Mouse (Mus musculus): Measurements from ENCODE around the gene Lrrc20.
"Not testable (repeated sequence)": the region's sequence is repeated elsewhere in the genome, so short reads cannot be mapped to it uniquely, and the experiment has no call there.

Lrrc20 gene

DNA sequence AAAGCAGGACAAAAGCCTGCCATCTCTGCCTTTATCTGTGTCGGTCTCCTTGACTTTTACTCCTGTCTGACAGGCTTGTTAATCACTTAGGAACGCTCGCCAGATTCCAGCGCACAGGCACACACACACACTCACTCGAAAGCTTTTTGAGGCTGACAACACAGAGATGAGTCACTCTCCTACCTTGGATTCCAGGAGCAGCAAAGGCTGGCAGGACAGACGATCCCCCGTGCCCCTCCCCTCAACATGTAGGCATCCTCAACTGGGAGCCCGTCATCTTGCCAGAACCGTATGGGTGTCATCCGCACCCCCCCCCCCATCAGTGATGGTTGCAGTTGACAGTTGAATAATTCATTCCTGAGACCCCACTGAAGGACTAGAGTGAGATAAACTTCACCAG lies 94.6 kb downstream of the Lrrc20 start:
- DNase-seq (ENCODE audit: low read depth, low spot score): no peak

DNA sequence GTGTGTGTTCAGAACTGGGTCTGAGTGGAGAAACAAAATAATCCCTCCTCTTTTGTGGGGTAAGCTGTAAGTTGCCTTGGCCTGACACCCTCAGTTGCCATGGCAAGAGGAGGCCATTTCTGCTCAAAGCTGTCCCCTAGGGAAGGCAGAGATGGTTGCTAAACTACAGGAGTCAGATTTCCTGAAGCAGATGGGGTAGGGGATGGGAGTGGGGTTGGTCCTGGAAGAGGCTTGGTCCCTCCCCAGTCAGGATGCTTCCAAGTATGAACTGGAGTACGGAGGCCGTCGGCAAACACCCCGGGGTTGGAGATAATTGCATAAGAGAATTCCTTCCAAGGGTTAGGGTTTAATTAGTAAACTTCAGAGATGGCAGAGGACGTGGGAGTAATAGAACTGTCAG lies 96.5 kb downstream of the Lrrc20 start:
- DNase-seq (ENCODE audit: low read depth, low spot score): no peak

DNA sequence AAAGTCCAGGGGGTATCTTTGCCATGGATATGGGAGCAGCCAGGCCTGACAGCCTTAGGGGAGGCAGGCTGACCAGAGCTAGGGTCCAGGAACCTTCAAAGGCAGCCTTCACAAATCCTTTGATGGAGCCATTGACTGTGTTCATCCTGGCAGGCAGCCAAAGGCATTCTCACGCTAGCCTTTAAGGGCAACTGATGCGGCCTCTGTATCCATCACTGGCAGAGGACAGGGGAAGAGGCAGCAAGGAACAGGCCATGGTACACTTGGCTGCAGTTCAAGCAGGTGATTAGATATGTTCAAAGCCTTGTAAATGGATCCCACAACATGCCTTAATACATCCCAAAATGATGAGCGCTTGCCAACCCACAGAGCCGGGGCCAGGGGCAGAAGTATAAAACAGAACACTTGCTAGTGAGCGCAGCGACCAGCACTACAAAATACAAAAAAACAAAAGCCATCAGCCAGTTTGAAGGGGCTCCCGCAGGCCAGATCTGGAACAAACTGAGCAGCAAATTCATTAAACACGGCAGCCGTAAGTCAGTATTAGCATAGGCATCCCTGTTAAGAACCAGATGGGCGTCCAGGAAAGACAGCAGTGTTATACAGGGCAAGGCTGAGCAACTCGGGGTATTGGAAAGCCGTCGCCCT lies 100.6 kb downstream of the Lrrc20 start:
- no peak for DNase-seq (ENCODE audit: low read depth, low spot score)

DNA sequence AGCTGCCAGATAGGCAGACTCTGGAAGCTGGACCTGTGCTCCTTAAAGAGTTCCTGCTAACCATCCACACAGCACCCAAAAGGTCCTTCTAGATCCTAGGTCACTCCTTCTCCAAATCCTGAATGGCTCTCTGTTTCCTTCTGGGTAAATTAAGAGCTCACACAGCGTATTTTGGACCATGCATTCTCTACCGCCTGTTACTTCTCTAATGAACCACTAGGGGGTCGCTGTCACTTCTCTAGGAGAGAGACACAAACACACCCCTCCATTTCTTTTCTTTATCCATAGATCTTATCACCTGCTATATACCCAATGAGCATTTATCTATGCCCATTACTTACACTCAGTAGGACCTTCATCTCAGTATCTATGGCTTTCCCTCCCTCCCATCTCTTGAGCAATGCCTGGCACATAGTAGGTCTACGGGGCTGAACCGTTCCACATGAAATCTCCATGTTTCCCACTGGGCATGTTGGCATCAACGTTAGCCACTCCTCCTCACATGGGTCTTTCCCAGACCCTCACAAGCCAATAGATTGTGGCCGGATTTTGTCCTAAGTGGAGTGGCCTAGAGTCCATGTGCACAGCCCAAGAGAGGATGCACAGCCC lies 111.7 kb downstream of the Lrrc20 start:
- no peak for DNase-seq (ENCODE audit: low read depth, low spot score)

DNA sequence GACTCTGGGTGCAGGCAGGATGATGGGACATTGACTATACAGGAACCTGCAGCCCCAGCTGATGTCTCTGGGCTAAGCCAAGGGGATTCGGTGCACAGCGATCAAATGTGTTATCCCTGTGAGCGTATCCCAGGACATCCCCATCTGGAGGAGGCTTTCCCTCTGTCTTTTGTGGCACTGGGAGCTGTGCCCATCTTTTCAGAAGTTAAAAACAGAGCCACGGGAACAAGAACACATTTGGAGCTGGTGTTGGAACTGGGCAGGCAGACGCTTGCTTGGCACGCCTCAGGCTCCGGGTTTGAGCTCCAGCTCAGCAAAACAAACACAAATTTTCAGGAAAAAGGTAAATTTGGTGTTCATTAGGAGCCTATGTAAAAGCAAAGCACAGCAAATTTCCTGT lies 122.4 kb downstream of the Lrrc20 start:
- no peak for DNase-seq (ENCODE audit: low read depth, low spot score)

DNA sequence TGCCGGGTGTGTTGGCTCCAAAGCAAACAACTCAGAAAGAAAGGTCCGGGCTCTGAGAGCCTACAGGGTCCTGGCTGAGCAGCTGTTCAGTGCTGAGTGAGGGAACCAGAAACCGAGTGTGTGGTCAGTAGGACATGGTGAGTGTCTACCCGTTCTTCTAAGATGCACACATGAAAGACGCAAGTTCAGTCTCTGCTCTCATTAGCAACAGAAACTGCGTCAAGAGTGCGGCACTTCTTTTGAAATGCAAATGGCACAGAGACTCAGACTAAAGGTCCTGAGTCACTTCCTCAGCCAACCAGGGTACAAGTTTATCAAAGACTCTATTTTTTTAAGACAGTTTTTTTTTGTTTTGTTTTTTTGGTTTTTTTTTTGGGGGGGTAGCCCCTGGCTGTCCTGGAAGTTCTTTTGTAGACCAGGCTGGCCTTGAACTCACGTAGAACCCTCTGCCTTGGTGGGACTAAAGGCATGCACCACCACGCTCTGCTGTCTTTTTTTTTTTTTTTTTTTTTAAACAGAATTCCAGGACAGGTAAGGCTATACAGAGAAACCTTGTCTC lies 124.0 kb downstream of the Lrrc20 start:
- DNase-seq (ENCODE audit: low read depth, low spot score): no peak

- DNase-seq (ENCODE audit: low read depth, low spot score): peak; percentile 55
Observed at GRCm38 (mm10) chr10:61602283-61603033, 126.9 kb downstream of the Lrrc20 start.

DNA sequence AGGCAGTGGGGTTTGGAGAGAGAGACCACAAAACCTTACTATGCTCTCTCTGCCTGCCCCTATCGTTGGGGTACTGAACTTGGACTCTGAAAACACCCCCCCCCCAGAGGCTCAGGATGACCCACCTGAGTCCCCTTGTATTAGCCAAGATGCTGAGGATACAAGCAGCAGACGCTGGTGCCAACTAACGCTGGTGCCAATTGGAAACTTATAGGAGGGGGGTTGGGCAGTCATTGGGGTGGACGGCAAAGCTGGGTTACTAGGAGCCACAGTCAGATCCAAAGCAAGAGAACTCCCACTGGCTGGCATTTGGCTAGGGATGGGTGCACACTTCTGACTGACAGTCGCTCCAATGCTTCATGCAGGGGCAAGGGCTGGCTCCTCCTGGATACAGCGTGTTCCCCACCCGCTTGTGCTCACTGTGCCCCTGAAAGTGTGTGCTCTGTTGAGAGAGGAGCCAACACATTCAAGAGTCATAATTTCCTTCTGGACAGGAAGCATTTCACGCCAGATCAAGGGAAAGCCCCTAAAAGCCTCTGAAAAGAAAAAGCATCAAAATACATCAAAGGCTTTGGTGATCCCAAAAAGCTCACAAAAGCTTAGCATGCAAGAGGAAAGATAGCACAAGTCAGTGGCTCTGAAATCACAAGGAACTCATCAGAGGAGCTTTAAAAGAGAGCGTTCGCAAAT lies 128.9 kb downstream of the Lrrc20 start:
- DNase-seq (ENCODE audit: low read depth, low spot score): no peak

DNA sequence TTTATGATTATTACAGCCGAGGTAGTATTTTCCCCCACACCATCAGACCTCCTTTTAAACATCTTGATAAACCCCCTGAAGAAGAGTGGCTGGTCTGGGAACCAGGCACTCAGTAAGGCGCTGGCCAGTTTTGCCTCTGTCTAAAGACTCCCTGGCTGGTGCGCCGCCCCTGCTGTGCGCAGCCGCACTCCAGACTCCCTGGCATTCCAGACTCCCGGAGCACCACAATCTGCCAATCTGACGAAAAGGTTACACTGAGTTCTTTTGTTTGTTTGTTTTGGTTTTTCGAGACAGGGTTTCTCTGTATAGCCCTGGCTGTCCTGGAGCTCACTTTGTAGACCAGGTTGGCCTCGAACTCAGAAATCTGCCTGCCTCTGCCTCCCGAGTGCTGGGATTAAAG lies 129.8 kb downstream of the Lrrc20 start:
- DNase-seq (ENCODE audit: low read depth, low spot score): not testable (repeated sequence)

DNA sequence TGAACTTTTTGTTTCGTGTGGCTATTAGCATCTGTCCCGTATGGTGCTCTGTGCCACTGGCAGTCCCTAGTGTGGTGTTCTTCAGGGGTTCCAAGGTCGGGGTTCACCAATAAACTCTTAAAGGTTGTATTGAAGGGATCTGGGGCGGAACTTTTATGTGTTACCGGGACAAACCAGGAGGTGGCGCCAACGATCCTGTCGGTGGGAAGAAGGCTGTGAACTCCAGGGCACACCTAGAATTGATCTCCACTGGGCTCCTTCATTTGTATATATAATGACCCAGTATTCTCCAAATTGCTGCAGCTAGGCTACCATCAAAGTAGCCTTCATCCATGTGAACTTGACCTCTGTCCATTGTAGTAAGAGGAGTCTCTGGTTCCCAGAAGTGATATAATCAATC lies 130.2 kb downstream of the Lrrc20 start:
- DNase-seq (ENCODE audit: low read depth, low spot score): peak; percentile 54

- no peak for DNase-seq (ENCODE audit: low read depth, low spot score)
Observed at GRCm38 (mm10) chr10:61608233-61608632, 132.6 kb downstream of the Lrrc20 start.

DNA sequence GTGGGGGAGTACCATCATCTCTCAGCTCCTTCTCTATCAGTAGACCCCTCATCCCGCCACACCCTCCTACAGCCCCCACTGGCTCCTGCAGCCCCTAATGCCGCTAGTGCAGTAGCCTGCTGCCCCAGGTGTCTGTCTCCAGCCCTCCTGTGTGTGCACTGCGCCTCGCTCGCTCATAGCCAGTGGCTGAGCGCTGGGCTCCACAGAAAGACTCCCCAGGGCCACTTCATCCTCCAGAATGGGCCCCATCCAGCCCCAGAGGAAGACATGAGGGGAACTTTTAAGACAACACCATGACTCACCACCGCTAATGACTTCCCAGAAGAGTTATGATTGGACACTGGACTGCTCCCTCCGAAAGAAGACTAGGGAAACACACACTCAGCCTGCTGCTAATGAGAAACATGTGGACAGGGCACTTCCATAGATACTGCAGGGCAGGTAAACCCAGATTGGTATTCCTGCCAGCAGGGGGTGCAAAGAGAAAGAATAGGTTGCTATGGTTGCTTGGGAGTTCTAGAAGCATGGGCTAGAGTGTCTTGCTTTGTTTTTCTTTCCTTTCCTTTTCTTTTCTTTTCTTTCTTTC lies 135.1 kb downstream of the Lrrc20 start:
- peak; percentile 37 for DNase-seq (ENCODE audit: low read depth, low spot score)

DNA sequence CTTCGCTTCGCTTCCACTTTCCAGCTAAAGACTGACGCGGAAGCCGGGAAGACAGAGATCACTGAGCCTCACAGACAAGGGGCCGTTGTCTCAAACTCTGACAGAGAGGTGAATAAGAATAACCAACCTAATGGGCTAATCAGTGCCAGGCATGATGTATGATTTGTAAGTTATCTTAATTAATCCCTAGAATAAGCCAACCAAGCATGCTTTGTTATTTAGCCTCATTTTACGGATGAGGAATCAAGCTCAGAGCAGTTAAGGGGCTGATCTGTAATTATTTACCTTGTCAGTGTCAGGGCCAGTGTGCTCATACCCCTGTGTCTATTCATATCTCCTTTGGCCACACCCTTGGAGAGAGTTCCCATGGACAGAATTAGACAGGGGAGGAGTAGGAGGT lies 138.7 kb downstream of the Lrrc20 start:
- DNase-seq (ENCODE audit: low read depth, low spot score): no peak

DNA sequence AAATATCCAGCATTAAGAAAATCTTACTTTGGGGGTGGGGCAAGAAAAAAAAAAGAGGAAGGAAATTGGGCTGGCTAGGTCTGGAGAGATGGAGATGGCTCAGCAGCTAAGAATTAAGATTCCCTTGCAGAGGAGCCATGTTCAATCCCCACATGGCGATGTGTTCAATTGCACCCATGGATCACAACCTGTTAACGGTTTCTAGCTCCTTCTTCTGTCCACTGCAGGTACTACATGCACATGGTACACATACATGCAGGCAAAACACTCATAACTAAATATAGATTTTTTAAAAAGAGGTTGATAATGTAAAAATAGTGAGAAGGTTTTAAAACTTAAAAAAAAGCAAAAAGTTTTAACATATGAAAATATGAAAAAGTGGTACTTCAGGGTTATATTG lies 142.9 kb downstream of the Lrrc20 start:
- DNase-seq (ENCODE audit: low read depth, low spot score): no peak

DNA sequence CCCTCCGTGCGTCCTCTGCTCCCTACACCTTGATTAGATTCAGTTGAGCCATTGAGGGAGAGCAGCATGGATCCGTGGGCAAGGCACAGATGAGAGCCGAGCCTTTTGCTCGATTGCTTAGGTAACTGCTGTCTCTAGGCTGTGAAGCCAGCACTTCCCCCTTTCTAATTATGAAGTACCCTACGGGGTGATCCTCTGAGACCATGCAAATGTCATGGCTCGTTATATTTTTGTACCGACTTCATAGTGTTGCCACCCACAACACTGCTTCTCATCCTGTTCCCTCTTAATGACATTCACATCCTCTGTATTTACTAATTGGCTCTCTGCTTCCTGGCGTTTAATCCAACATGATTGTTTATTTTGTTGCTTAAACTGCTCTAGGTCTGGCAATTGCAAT lies 146.1 kb downstream of the Lrrc20 start:
- DNase-seq (ENCODE audit: low read depth, low spot score): no peak

DNA sequence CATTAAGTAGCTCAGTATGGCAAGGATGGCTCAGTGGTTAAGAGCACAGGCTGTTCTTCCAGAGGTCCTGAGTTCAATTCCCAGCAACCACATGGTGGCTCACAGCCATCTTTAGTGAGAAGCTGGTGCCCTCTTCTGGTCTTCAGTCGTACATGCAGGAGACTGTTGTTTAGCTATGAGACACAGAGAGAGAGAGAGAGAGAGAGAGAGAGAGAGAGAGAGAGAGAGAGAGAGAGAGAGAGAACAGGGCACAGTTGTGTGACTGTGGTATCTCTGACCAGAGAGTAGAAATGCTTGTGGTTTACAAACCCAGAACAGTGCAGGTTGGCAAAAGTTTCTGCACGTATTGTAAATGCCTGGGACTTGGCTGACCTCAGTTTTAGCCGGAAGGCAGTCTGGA lies 148.3 kb downstream of the Lrrc20 start:
- not testable (repeated sequence) for DNase-seq (ENCODE audit: low read depth, low spot score)

GRCm38 (mm10) chr10:61624771-61625170 lies 149.2 kb downstream of the Lrrc20 start:
- no peak for DNase-seq (ENCODE audit: low read depth, low spot score)

GRCm38 (mm10) chr10:61625381-61626257 lies 150.0 kb downstream of the Lrrc20 start:
- DNase-seq (ENCODE audit: low read depth, low spot score): peak; percentile 20

- DNase-seq (ENCODE audit: low read depth, low spot score): no peak
Observed at GRCm38 (mm10) chr10:61626551-61626950, 150.9 kb downstream of the Lrrc20 start.

- no peak for DNase-seq (ENCODE audit: low read depth, low spot score)
Observed at GRCm38 (mm10) chr10:61627195-61627937, 151.8 kb downstream of the Lrrc20 start.

All from embryo, embryonic 11.5 days (tissue).